Mouse (Mus musculus) kidney, adult 2 months (tissue): ENCODE data around the gene Tmem220. TPM values are rescaled to one million over a fixed set of nuclear protein-coding genes. Genes with fewer than 3 reads are reported as not detected.

Source experiments
- DNase-seq: peaks from one replicate; pipeline ENCODE4 v3.0.0; 2021
- H3K27ac ChIP-seq: fragments of 200-500 bp; 2 replicates; pipeline ENCODE4 v1.5.1; 2012; ENCODE audit warnings: low read depth, low read length, control low read depth, inconsistent platforms; ENCODE audit not compliant: insufficient read depth
- H3K27me3 ChIP-seq: fragments of 200-500 bp; replicated peaks from 2 replicates; pipeline ENCODE4 v1.6.1; 2012; ENCODE audit warnings: mild to moderate bottlenecking, moderate library complexity, low read length, inconsistent platforms; ENCODE audit not compliant: control insufficient read depth, insufficient read depth
- H3K36me3 ChIP-seq: fragments of 200-500 bp; 2 replicates; pipeline ENCODE4 v1.6.1; 2012; ENCODE audit warnings: mild to moderate bottlenecking, moderate library complexity, low read length, inconsistent platforms; ENCODE audit not compliant: control insufficient read depth, insufficient read depth
- H3K4me1 ChIP-seq: fragments of 200-500 bp; 2 replicates; pipeline ENCODE4 v1.6.1; 2011; ENCODE audit warnings: low read length; ENCODE audit not compliant: control insufficient read depth, insufficient read depth
- H3K4me3 ChIP-seq: fragments of 200-500 bp; 2 replicates; pipeline ENCODE4 v1.5.1; 2011; ENCODE audit warnings: mild to moderate bottlenecking, low read depth, low read length, control low read depth; ENCODE audit not compliant: insufficient read depth
- CTCF ChIP-seq: fragments of 200-500 bp; conservative IDR thresholded peaks from 2 replicates; pipeline ENCODE4 v1.5.1; 2011; ENCODE audit warnings: low read depth, mild to moderate bottlenecking, control low read depth, low read length, moderate library complexity, mixed read lengths; ENCODE audit not compliant: insufficient read depth, insufficient read length
- POLR2A ChIP-seq: fragments of 200-500 bp; IDR thresholded peaks from one replicate; pipeline ENCODE4 v1.6.1; 2011; ENCODE audit warnings: low read depth, low read length, control low read depth
- WGBS: fragments of 180-500 bp; shearing (Covaris S2); methylation state at CpG from one replicate; pipeline ENCODE4 v1.1.7; 2018; 5-methylcytosine and 5-hydroxymethylcytosine counted together
- polyA plus RNA-seq: library from polyadenylated mRNA; depleted of rRNA; stranded (reverse); fragments of >200 nt; gene quantifications from 2 replicates; pipeline ENCODE4 v1.2.3, GENCODE M21; 2012; rRNA removed

The Tmem220 gene
- polyA plus RNA-seq, 1 experiment = 7.5 TPM

DNA sequence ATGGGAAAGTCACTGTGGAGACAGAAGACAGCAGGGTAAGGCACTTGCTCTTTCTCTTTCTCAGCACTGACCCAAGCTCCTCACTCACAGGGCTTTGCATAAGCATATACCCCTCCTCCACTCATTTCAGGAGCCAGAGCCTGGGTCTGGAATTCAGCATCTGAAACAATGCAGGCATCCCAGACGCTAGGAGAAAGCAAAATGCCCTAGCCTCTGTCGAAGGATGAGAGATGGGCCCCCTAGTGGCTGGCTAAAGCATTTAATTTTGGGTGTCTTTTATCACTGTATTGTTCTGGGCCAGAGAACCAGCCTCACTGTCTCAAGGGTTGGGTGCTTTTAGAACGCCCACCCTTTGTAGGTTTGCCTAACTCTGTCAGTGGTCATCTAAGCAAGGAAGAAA is 55.2 kb downstream of the Tmem220 start:
- peak; percentile 56 for DNase-seq
- 5% methylated on average over 3 of the region's 3 CpGs for WGBS

GRCm38 (mm10) chr11:67081125-67081649 is 56.2 kb downstream of the Tmem220 start:
- no peak overlapping the region for H3K27ac ChIP-seq
- no peak overlapping the region for H3K4me3 ChIP-seq
- no peaks in the 10 kb centered on the region for H3K36me3 ChIP-seq
- 3% methylated on average over 11 of the region's 11 CpGs for WGBS
- no peaks in the 10 kb centered on the region for H3K4me1 ChIP-seq
- peak; percentile 49 for DNase-seq
- TF ChIP-seq CTCF = no peak
- TF ChIP-seq POLR2A = no peak
- no peaks in the 10 kb centered on the region for H3K27me3 ChIP-seq

More for the DNA sequence above, 55.2 kb downstream of the Tmem220 start:
- H3K36me3 ChIP-seq = no peaks in the 10 kb centered on the region
- no peaks in the 10 kb centered on the region for H3K27me3 ChIP-seq
- no peak overlapping the region for H3K4me3 ChIP-seq
- H3K27ac ChIP-seq = no peak overlapping the region
- TF ChIP-seq CTCF = peak; percentile 67
- no peak for TF ChIP-seq POLR2A
- no peaks in the 10 kb centered on the region for H3K4me1 ChIP-seq

GRCm38 (mm10) chr11:67082188-67082587 is 57.2 kb downstream of the Tmem220 start:
- DNase-seq = no peak
- H3K36me3 ChIP-seq = no peaks in the 10 kb centered on the region
- no peak for TF ChIP-seq CTCF
- TF ChIP-seq POLR2A = no peak
- H3K4me1 ChIP-seq = no peaks in the 10 kb centered on the region
- no peaks in the 10 kb centered on the region for H3K27me3 ChIP-seq
- no peak overlapping the region for H3K27ac ChIP-seq
- 81% methylated on average over 7 of the region's 7 CpGs for WGBS
- H3K4me3 ChIP-seq = no peak overlapping the region

DNA sequence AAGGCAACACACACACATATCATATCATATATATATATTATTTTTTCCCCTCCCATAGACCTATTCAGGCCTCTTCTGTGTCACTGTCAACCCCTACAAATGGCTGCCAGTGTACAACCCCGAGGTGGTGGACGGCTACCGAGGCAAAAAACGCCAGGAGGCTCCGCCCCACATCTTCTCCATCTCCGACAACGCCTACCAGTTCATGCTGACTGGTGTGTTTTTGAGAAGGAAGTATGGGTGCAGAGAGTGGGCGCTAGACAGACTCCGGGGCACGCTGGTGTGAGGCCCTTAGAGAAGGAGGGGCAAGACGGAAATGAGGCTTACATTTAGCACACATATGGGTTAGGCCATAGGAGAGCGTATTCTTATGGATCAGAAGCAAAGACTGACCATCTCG is 57.8 kb downstream of the Tmem220 start:
- no peaks in the 10 kb centered on the region for H3K27me3 ChIP-seq
- H3K27ac ChIP-seq = no peak overlapping the region
- TF ChIP-seq POLR2A (no peak), CTCF (no peak)
- no peaks in the 10 kb centered on the region for H3K4me1 ChIP-seq
- 84% methylated on average over 13 of the region's 13 CpGs for WGBS
- DNase-seq = no peak
- H3K4me3 ChIP-seq = no peak overlapping the region
- H3K36me3 ChIP-seq = no peaks in the 10 kb centered on the region

GRCm38 (mm10) chr11:67083239-67083638 is 58.3 kb downstream of the Tmem220 start:
- Histone ChIP-seq H3K4me3 (no peak overlapping the region), H3K27me3 (no peaks in the 10 kb centered on the region), H3K4me1 (no peaks in the 10 kb centered on the region), H3K27ac (no peak overlapping the region), H3K36me3 (no peaks in the 10 kb centered on the region)
- DNase-seq = no peak
- no peak for TF ChIP-seq CTCF
- TF ChIP-seq POLR2A = no peak
- 75% methylated on average over 6 of the region's 6 CpGs for WGBS

- H3K4me1 ChIP-seq = no peaks in the 10 kb centered on the region
- TF ChIP-seq POLR2A (no peak), CTCF (no peak)
Measured at GRCm38 (mm10) chr11:67083712-67084340, 58.9 kb downstream of the Tmem220 start.

More at GRCm38 (mm10) chr11:67083712-67084340, 58.9 kb downstream of the Tmem220 start:
- no peaks in the 10 kb centered on the region for H3K36me3 ChIP-seq
- 45% methylated on average over 32 of the region's 32 CpGs for WGBS
- H3K4me3 ChIP-seq = no peak overlapping the region
- DNase-seq = no peak
- H3K27me3 ChIP-seq = no peaks in the 10 kb centered on the region
- no peak overlapping the region for H3K27ac ChIP-seq

Other genes with a start within 250 kb of the Tmem220 start
- gene Pirt, start 113.2 kb upstream of the Tmem220 start, polyA plus RNA-seq = 0.29 and 0.55 TPM in 2 replicates
- 5.3 and 5.8 TPM in 2 replicates for gene Tmem238l, start 68.5 kb upstream of the Tmem220 start, polyA plus RNA-seq
- gene Adprm, start 27.4 kb downstream of the Tmem220 start, polyA plus RNA-seq = 15.1 and 19.0 TPM in 2 replicates
- 4.5 and 5.8 TPM in 2 replicates for gene Sco1, start 27.5 kb downstream of the Tmem220 start, polyA plus RNA-seq
- 0.01 and 0.02 TPM in 2 replicates for gene Myh3, start 53.1 kb downstream of the Tmem220 start, polyA plus RNA-seq
- 10.5 TPM in 1 of 2 replicates, not detected in the other for gene Myh2, start 145.9 kb downstream of the Tmem220 start, polyA plus RNA-seq
- gene Myh1, start 174.9 kb downstream of the Tmem220 start, polyA plus RNA-seq = 0.15 and 13.5 TPM in 2 replicates
- 0.03 and 12.5 TPM in 2 replicates for gene Myh4, start 212.9 kb downstream of the Tmem220 start, polyA plus RNA-seq